Mouse (Mus musculus): ENCODE data around the gene Rtp3. TPM values are rescaled to one million over a fixed set of nuclear protein-coding genes. Genes with fewer than 3 reads are reported as not detected.

The Rtp3 gene
- polyA plus RNA-seq, 1 experiment from 2014 or later = not detected

- H3K27me3 ChIP-seq (ENCODE audit: control insufficient read depth, insufficient read depth, low read length) = no peaks in the 10 kb centered on the region
- H3K4me1 ChIP-seq (ENCODE audit: control insufficient read depth, insufficient read depth, low read length) = no peaks in the 10 kb centered on the region
- peak overlapping the region; percentile 45 for H3K4me3 ChIP-seq (ENCODE audit: low read depth, low read length)
- no peaks in the 10 kb centered on the region for H3K36me3 ChIP-seq (ENCODE audit: control insufficient read depth, insufficient read depth, low read length)
- WGBS = under 1% methylated on average over 44 of the region's 44 CpGs
- H3K9ac ChIP-seq (replicated peaks; ENCODE audit: low read depth, low read length) = no peak overlapping the region
- H3K4me2 ChIP-seq (replicated peaks; ENCODE audit: low read depth, low read length) = peak overlapping the region; percentile 86
- no peak overlapping the region for H3K27ac ChIP-seq (ENCODE audit: low read length)
- peak; percentile 50; the same call in 1 of the 2 replicates for ATAC-seq (ENCODE audit: insufficient number of reproducible peaks, insufficient read depth, low FRiP score, low read depth)
- H3K9me3 ChIP-seq (ENCODE audit: control insufficient read depth, low read depth, low read length) = no peaks in the 10 kb centered on the region
Measured at GRCm38 (mm10) chr9:110953550-110954461, 36.6 kb downstream of the Rtp3 start.

- Histone ChIP-seq H3K27ac (ENCODE audit: low read length) (no peak overlapping the region), H3K27me3 (ENCODE audit: control insufficient read depth, insufficient read depth, low read length) (no peaks in the 10 kb centered on the region), H3K9me3 (ENCODE audit: control insufficient read depth, low read depth, low read length) (no peaks in the 10 kb centered on the region), H3K36me3 (ENCODE audit: control insufficient read depth, insufficient read depth, low read length) (no peaks in the 10 kb centered on the region), H3K4me3 (ENCODE audit: low read depth, low read length) (no peak overlapping the region; the same call in 1 of the 2 replicates), H3K9ac (replicated peaks; ENCODE audit: low read depth, low read length) (no peak overlapping the region), H3K4me2 (replicated peaks; ENCODE audit: low read depth, low read length) (peak overlapping the region; percentile 86), H3K4me1 (ENCODE audit: control insufficient read depth, insufficient read depth, low read length) (no peaks in the 10 kb centered on the region)
- 41% methylated on average over 5 of the region's 5 CpGs for WGBS
- ATAC-seq (ENCODE audit: insufficient number of reproducible peaks, insufficient read depth, low FRiP score, low read depth) = no peak
Measured at GRCm38 (mm10) chr9:110952931-110953549, 37.3 kb downstream of the Rtp3 start.

GRCm38 (mm10) chr9:110952398-110952797 is 38.0 kb downstream of the Rtp3 start:
- 60% methylated on average over 6 of the region's 6 CpGs for WGBS
- H3K4me3 ChIP-seq (ENCODE audit: low read depth, low read length) = no peak overlapping the region
- H3K27me3 ChIP-seq (ENCODE audit: control insufficient read depth, insufficient read depth, low read length) = no peaks in the 10 kb centered on the region
- ATAC-seq (ENCODE audit: insufficient number of reproducible peaks, insufficient read depth, low FRiP score, low read depth) = no peak
- H3K4me2 ChIP-seq (replicated peaks; ENCODE audit: low read depth, low read length) = no peak overlapping the region
- no peak overlapping the region for H3K27ac ChIP-seq (ENCODE audit: low read length)
- no peaks in the 10 kb centered on the region for H3K36me3 ChIP-seq (ENCODE audit: control insufficient read depth, insufficient read depth, low read length)
- no peaks in the 10 kb centered on the region for H3K4me1 ChIP-seq (ENCODE audit: control insufficient read depth, insufficient read depth, low read length)
- H3K9me3 ChIP-seq (ENCODE audit: control insufficient read depth, low read depth, low read length) = no peaks in the 10 kb centered on the region
- H3K9ac ChIP-seq (replicated peaks; ENCODE audit: low read depth, low read length) = no peak overlapping the region

- H3K9me3 ChIP-seq (ENCODE audit: control insufficient read depth, low read depth, low read length) = no peaks in the 10 kb centered on the region
- 91% methylated on average over 13 of the region's 13 CpGs for WGBS
- no peaks in the 10 kb centered on the region for H3K27me3 ChIP-seq (ENCODE audit: control insufficient read depth, insufficient read depth, low read length)
- no peaks in the 10 kb centered on the region for H3K36me3 ChIP-seq (ENCODE audit: control insufficient read depth, insufficient read depth, low read length)
- no peaks in the 10 kb centered on the region for H3K4me1 ChIP-seq (ENCODE audit: control insufficient read depth, insufficient read depth, low read length)
- H3K9ac ChIP-seq (replicated peaks; ENCODE audit: low read depth, low read length) = no peak overlapping the region
- no peak overlapping the region for H3K4me3 ChIP-seq (ENCODE audit: low read depth, low read length)
- no peak overlapping the region for H3K4me2 ChIP-seq (replicated peaks; ENCODE audit: low read depth, low read length)
- ATAC-seq (ENCODE audit: insufficient number of reproducible peaks, insufficient read depth, low FRiP score, low read depth) = no peak
- no peak overlapping the region for H3K27ac ChIP-seq (ENCODE audit: low read length)
Measured at GRCm38 (mm10) chr9:110951866-110952265, 38.5 kb downstream of the Rtp3 start.

- no peak within 1 kb of the TSS for H3K9ac ChIP-seq (replicated peaks; ENCODE audit: low read depth, low read length)
- H3K4me2 ChIP-seq (replicated peaks; ENCODE audit: low read depth, low read length) = no peak within 1 kb of the TSS
- H3K4me1 ChIP-seq (ENCODE audit: control insufficient read depth, insufficient read depth, low read length) = no peaks in the 10 kb centered on the region
- ATAC-seq (ENCODE audit: insufficient number of reproducible peaks, insufficient read depth, low FRiP score, low read depth) = no peak
- H3K9me3 ChIP-seq (ENCODE audit: control insufficient read depth, low read depth, low read length) = no peaks in the 10 kb centered on the region
- no peak within 1 kb of the TSS for H3K27ac ChIP-seq (ENCODE audit: low read length)
- no peak within 1 kb of the TSS for H3K4me3 ChIP-seq (ENCODE audit: low read depth, low read length)
- H3K27me3 ChIP-seq (ENCODE audit: control insufficient read depth, insufficient read depth, low read length) = 0 out of 2 replicates have a peak, but pooled peaks cover 3% of the 10 kb centered on the region
- no peaks in the 10 kb centered on the region for H3K36me3 ChIP-seq (ENCODE audit: control insufficient read depth, insufficient read depth, low read length)
- 70% methylated on average over 11 of the region's 11 CpGs for WGBS
Measured at GRCm38 (mm10) chr9:110951397-110951796, 39.0 kb downstream of the Rtp3 start, which contains the start of gene Lrrc2. Lrrc2 (plus strand) TSS chr9:110951545.

- Histone ChIP-seq H3K36me3 (ENCODE audit: control insufficient read depth, insufficient read depth, low read length) (no peaks in the 10 kb centered on the region), H3K27ac (ENCODE audit: low read length) (no peak overlapping the region), H3K4me1 (ENCODE audit: control insufficient read depth, insufficient read depth, low read length) (0 out of 2 replicates have a peak, but pooled peaks cover 4% of the 10 kb centered on the region), H3K9me3 (ENCODE audit: control insufficient read depth, low read depth, low read length) (no peaks in the 10 kb centered on the region), H3K9ac (replicated peaks; ENCODE audit: low read depth, low read length) (no peak overlapping the region), H3K27me3 (ENCODE audit: control insufficient read depth, insufficient read depth, low read length) (peaks cover 10% of the 10 kb centered on the region; the same call in 1 of the 2 replicates), H3K4me3 (ENCODE audit: low read depth, low read length) (no peak overlapping the region), H3K4me2 (replicated peaks; ENCODE audit: low read depth, low read length) (no peak overlapping the region)
- no peak for ATAC-seq (ENCODE audit: insufficient number of reproducible peaks, insufficient read depth, low FRiP score, low read depth)
- 97% methylated on average over 3 of the region's 3 CpGs for WGBS
Measured at GRCm38 (mm10) chr9:110950109-110950508, 40.3 kb downstream of the Rtp3 start.

- WGBS = 56% methylated on average over 8 of the region's 8 CpGs
- no peak for ATAC-seq (ENCODE audit: insufficient number of reproducible peaks, insufficient read depth, low FRiP score, low read depth)
- 0 out of 2 replicates have a peak, but pooled peaks cover 5% of the 10 kb centered on the region for H3K4me1 ChIP-seq (ENCODE audit: control insufficient read depth, insufficient read depth, low read length)
- H3K27ac ChIP-seq (ENCODE audit: low read length) = no peak overlapping the region
- H3K27me3 ChIP-seq (ENCODE audit: control insufficient read depth, insufficient read depth, low read length) = peaks cover 21% of the 10 kb centered on the region
- H3K4me3 ChIP-seq (ENCODE audit: low read depth, low read length) = no peak overlapping the region
- H3K9ac ChIP-seq (replicated peaks; ENCODE audit: low read depth, low read length) = no peak overlapping the region
- H3K4me2 ChIP-seq (replicated peaks; ENCODE audit: low read depth, low read length) = no peak overlapping the region
- no peaks in the 10 kb centered on the region for H3K36me3 ChIP-seq (ENCODE audit: control insufficient read depth, insufficient read depth, low read length)
- no peaks in the 10 kb centered on the region for H3K9me3 ChIP-seq (ENCODE audit: control insufficient read depth, low read depth, low read length)
Measured at GRCm38 (mm10) chr9:110948813-110949310, 41.5 kb downstream of the Rtp3 start.

- Histone ChIP-seq H3K27ac (ENCODE audit: low read length) (no peak overlapping the region), H3K4me1 (ENCODE audit: control insufficient read depth, insufficient read depth, low read length) (0 out of 2 replicates have a peak, but pooled peaks cover 5% of the 10 kb centered on the region), H3K9ac (replicated peaks; ENCODE audit: low read depth, low read length) (no peak overlapping the region), H3K4me3 (ENCODE audit: low read depth, low read length) (no peak overlapping the region), H3K4me2 (replicated peaks; ENCODE audit: low read depth, low read length) (no peak overlapping the region), H3K27me3 (ENCODE audit: control insufficient read depth, insufficient read depth, low read length) (peaks cover 21% of the 10 kb centered on the region), H3K9me3 (ENCODE audit: control insufficient read depth, low read depth, low read length) (no peaks in the 10 kb centered on the region), H3K36me3 (ENCODE audit: control insufficient read depth, insufficient read depth, low read length) (no peaks in the 10 kb centered on the region)
- no peak for ATAC-seq (ENCODE audit: insufficient number of reproducible peaks, insufficient read depth, low FRiP score, low read depth)
- 48% methylated on average over 6 of the region's 6 CpGs for WGBS
Measured at GRCm38 (mm10) chr9:110947900-110948299, 42.5 kb downstream of the Rtp3 start.

Data from stomach, embryonic 14.5 days (tissue).